Mouse (Mus musculus): ENCODE measurements around the gene Coil.

GRCm38 (mm10) chr11:89012241-89012640, 42.2 kb downstream of the Coil start:
- TF ChIP-seq CTCF (IDR thresholded peaks at IDR 0.05; ENCODE audit: control insufficient read depth, insufficient read depth, low read length) (no peak), POLR2A (IDR thresholded peaks at IDR 0.05; ENCODE audit: borderline replicate concordance, control insufficient read depth, low read depth, low read length) (no peak)

All from bone marrow, adult 2 months (tissue).